Mouse (Mus musculus) cortical plate, adult 2 months (tissue): ENCODE measurements around the gene Nos1. TPM values are rescaled to one million over a fixed set of nuclear protein-coding genes. Genes with fewer than 3 reads are reported as not detected.

Experiments
- H3K27ac ChIP-seq: fragments of 200-500 bp; 2 replicates; pipeline ENCODE4 v1.5.1; 2012; ENCODE audit warnings: low read length, control low read depth, inconsistent platforms; ENCODE audit not compliant: insufficient read depth
- H3K4me1 ChIP-seq: fragments of 200-500 bp; 2 replicates; pipeline ENCODE4 v1.6.1; 2011; ENCODE audit warnings: low read length; ENCODE audit not compliant: control insufficient read depth, insufficient read depth
- H3K4me3 ChIP-seq: fragments of 200-500 bp; 2 replicates; pipeline ENCODE4 v1.5.1; 2011; ENCODE audit warnings: mild to moderate bottlenecking, low read length, control low read depth; ENCODE audit not compliant: insufficient read depth
- CTCF ChIP-seq: fragments of 200-500 bp; IDR thresholded peaks from 2 replicates; pipeline ENCODE4 v1.5.1; 2011; ENCODE audit warnings: mild to moderate bottlenecking, control low read depth, low read length; ENCODE audit not compliant: insufficient read depth; ENCODE audit errors: extremely low read depth
- POLR2A ChIP-seq: fragments of 200-500 bp; IDR thresholded peaks from 2 replicates; pipeline ENCODE4 v1.6.1; 2011; ENCODE audit warnings: mild to moderate bottlenecking, low read length, control low read depth; ENCODE audit not compliant: insufficient read depth; ENCODE audit errors: extremely low read depth
- polyA plus RNA-seq: library from polyadenylated mRNA; depleted of rRNA; stranded (reverse); fragments of >200 nt; gene quantifications from 2 replicates; pipeline ENCODE4 v1.2.3, GENCODE M21; 2012; rRNA removed

The Nos1 gene
- polyA plus RNA-seq, 1 experiment: 8.8 TPM

GRCm38 (mm10) chr5:117999584-117999983 is 218.8 kb downstream of the Nos1 start:
- H3K27ac ChIP-seq: 0 out of 2 replicates have a peak overlapping the region, but pooled peaks have one; percentile 23
- no peak for TF ChIP-seq CTCF
- no peak for TF ChIP-seq POLR2A
- H3K4me3 ChIP-seq: no peak overlapping the region

GRCm38 (mm10) chr5:118002059-118002458 is 221.2 kb downstream of the Nos1 start:
- H3K4me1 ChIP-seq: peaks cover 8% of the 10 kb centered on the region
- H3K27ac ChIP-seq: no peak overlapping the region
- TF ChIP-seq CTCF: peak; percentile 75
- TF ChIP-seq POLR2A: no peak
- H3K4me3 ChIP-seq: no peak overlapping the region

More at GRCm38 (mm10) chr5:117999584-117999983, 218.8 kb downstream of the Nos1 start:
- peaks cover 8% of the 10 kb centered on the region for H3K4me1 ChIP-seq

DNA sequence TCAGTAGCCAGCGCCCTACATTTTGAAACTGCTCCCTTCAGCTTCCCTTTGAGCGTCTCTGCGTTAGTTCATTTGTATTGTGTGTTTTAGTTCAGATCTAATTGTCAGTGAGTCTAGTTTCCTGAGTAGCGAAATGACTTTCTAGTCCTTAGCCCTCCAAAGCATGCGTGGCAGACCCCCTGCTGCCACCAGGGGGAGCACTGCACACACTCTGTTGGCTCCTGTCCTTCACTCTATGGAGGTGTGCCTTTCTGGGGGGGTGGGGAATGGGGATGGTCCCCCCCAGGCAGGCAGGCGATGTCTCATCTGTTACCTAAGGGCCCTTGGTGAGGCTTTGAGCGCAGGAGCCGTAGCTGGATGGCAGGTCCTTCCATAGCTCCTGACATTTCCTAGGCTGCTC is 223.8 kb downstream of the Nos1 start:
- Histone ChIP-seq H3K4me3 (no peak overlapping the region), H3K4me1 (peaks cover 3% of the 10 kb centered on the region), H3K27ac (no peak overlapping the region)
- TF ChIP-seq POLR2A: no peak
- peak; percentile 77 for TF ChIP-seq CTCF

DNA sequence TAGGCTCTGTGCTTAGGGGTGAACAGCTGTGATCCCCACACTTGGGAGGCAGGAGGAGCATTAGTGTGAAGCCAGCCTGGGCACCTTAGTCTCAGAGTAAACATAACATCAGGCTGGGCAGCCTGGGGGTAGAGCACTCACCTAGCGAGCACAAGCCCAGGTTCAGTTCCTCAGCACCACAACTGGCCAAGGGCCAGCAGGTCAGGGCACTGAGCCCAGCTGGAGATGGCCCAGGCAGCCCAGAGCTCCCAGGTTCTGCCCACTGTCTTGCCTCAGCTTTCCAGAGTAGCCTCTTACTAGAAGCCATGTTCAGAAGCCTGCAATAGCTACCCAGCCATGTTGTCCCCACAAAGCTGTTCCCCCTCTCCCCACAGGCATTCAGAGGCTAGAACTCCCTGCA is 224.9 kb downstream of the Nos1 start:
- H3K27ac ChIP-seq: no peak overlapping the region
- TF ChIP-seq CTCF (no peak), POLR2A (no peak)

GRCm38 (mm10) chr5:118008344-118008743 is 227.5 kb downstream of the Nos1 start:
- H3K4me3 ChIP-seq: no peak overlapping the region
- no peak for TF ChIP-seq POLR2A
- no peak for TF ChIP-seq CTCF
- H3K4me1 ChIP-seq: peaks cover 4% of the 10 kb centered on the region; the same call in 1 of the 2 replicates
- H3K27ac ChIP-seq: no peak overlapping the region

More for the DNA sequence above, 224.9 kb downstream of the Nos1 start:
- H3K4me3 ChIP-seq: no peak overlapping the region
- peaks cover 1% of the 10 kb centered on the region; the same call in 1 of the 2 replicates for H3K4me1 ChIP-seq

Other genes starting within 250 kb of the Nos1 start
- gene Fbxo21, start 195.7 kb downstream of the Nos1 start, polyA plus RNA-seq: 90.4 and 92.1 TPM in 2 replicates
- 47.6 and 54.6 TPM in 2 replicates for gene Tesc, start 246.7 kb downstream of the Nos1 start, polyA plus RNA-seq